Mouse (Mus musculus) macrophage (primary cell): ENCODE data around the gene Zfp365. TPM values are rescaled to one million over a fixed set of nuclear protein-coding genes. Genes with fewer than 3 reads are reported as not detected.

Experiments used
- H3K27ac ChIP-seq: fragments of 350-480 bp; formaldehyde crosslinking; 2 replicates; pipeline ENCODE4 v1.9.0; 2021
- H3K36me3 ChIP-seq: fragments of 350-480 bp; formaldehyde crosslinking; 2 replicates; pipeline ENCODE4 v1.9.0; 2021; ENCODE audit errors: inconsistent target
- H3K4me3 ChIP-seq: fragments of 350-480 bp; formaldehyde crosslinking; 2 replicates; pipeline ENCODE4 v1.9.0; 2021; ENCODE audit errors: inconsistent target
- H3K79me2 ChIP-seq: fragments of 350-480 bp; formaldehyde crosslinking; 2 replicates; pipeline ENCODE4 v1.9.0; 2021; ENCODE audit errors: inconsistent target
- WGBS: methylation state at CpG from one replicate; pipeline ENCODE4 v1.1.7; 2026; ENCODE audit warnings: inconsistent platforms; ENCODE audit not compliant: missing documents; 5-methylcytosine and 5-hydroxymethylcytosine counted together
- polyA plus RNA-seq: library from polyadenylated mRNA; stranded (reverse); fragments of 250-400 nt; gene quantifications from 3 replicates; pipeline ENCODE4 v1.2.4, GENCODE M21; 2018; ENCODE audit warnings: inconsistent platforms

Zfp365 gene
- polyA plus RNA-seq, 1 experiment from 2014 or later = 0.06 TPM

- no peak overlapping the region for H3K4me3 ChIP-seq
- no peaks in the 10 kb centered on the region for H3K79me2 ChIP-seq
- WGBS = 90% methylated on average over 4 of the region's 4 CpGs
- H3K36me3 ChIP-seq = no peaks in the 10 kb centered on the region
- H3K27ac ChIP-seq = no peak overlapping the region
Observed at GRCm38 (mm10) chr10:67919706-67920105, 7.2 kb upstream of the Zfp365 start.

DNA sequence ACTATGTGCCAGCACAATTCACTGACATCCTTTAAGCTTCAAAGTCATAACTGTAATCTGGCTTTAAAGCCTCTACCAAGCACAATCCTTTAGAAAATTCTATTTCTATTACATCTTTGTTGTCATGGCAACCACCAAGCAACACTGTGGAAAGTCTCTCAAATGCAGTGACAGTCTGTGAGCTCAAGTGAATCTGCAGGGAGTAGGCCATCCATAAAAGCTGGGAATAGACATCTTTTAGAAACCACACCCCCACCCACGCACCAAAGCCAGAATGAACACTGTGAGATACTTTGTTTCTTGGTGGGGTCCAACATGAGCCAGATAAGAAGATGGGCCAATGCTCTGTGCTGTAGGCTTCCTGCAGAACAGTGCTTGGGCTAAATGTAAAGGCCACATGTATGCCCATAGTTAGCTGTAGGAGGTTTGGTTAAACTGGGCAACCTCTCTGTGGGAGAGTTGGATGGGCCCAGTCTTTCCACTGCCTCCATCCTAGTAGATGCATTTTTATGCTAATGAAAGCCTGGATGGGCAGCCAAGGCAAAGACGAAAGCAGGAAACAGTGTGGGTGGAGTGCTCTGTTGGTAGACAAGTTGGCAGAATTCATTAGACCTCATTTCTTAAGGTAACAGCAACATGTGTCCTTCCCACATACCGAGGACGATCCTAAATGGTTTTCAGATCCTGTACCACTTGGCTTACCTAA is 5.9 kb upstream of the Zfp365 start:
- no peaks in the 10 kb centered on the region for H3K36me3 ChIP-seq
- no peaks in the 10 kb centered on the region for H3K79me2 ChIP-seq
- no peak overlapping the region for H3K4me3 ChIP-seq
- WGBS = 83% methylated on average over 4 of the region's 4 CpGs
- H3K27ac ChIP-seq = no peak overlapping the region

DNA sequence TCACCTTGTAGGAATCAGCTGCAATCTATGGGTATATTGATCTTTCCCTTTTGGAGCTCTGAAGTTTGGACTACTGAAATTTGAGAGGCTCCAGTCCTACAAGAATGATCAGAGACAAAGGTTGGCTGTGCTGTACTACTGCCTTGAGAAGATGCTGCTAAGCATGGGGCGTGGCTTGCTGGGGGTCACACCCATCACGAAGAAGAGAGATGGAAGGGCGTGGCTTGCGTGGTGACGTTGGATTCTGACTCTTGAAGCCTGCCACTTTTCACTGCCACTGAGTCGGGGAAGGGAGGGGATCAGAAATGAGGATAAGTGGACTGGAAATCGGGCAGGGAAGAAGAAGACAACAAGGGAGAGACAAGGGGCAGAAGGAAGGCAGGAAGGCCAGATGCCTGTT is 4.9 kb upstream of the Zfp365 start:
- WGBS = 83% methylated on average over 7 of the region's 7 CpGs
- H3K27ac ChIP-seq = no peak overlapping the region
- H3K79me2 ChIP-seq = no peaks in the 10 kb centered on the region
- no peaks in the 10 kb centered on the region for H3K36me3 ChIP-seq
- H3K4me3 ChIP-seq = no peak overlapping the region

GRCm38 (mm10) chr10:67911447-67912336 is 770 bp downstream of the Zfp365 start:
- Histone ChIP-seq H3K4me3 (no peak overlapping the region), H3K27ac (no peak overlapping the region), H3K79me2 (no peaks in the 10 kb centered on the region), H3K36me3 (no peaks in the 10 kb centered on the region)
- WGBS = 25% methylated on average over 32 of the region's 33 CpGs

DNA sequence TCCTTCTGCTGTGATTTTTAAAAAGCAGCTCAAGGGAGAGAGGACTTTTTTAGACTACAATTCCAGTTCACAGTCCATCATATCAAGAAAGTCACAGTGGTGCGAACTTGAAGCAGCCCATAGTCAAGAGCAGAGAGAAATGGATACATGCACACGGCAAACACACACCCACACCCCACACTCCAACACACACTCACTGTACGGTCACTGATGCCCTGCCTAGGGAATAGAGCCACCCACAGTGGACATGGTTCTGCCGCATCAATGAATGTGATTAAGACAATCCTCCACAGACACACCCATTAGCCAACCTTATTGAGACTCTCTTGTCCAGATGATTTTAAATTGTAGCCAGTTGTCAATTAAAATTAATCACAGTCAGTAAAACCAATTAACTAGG is 4.5 kb downstream of the Zfp365 start:
- Histone ChIP-seq H3K27ac (no peak overlapping the region), H3K36me3 (no peaks in the 10 kb centered on the region), H3K79me2 (no peaks in the 10 kb centered on the region), H3K4me3 (no peak overlapping the region)
- WGBS = 96% methylated on average over 4 of the region's 4 CpGs

DNA sequence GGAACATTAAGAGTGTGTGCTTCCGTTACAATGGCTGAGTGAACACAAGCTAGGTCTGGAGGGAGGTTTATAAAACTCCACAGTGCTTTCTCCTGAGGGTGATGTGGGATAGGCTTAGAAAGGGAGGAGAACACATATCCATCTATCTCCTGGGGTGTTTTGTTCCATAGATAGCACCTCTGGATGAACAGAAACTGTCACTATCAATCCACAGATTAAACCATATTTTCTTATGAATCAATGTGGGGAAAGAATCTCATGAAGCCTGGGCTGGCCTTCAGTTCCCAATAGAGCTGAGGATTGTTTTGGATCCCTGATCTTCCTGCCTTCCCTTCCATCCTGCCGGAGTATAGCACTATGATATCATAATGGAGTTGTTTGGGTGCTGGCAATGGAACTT is 5.5 kb downstream of the Zfp365 start:
- Histone ChIP-seq H3K36me3 (no peaks in the 10 kb centered on the region), H3K79me2 (no peaks in the 10 kb centered on the region), H3K4me3 (no peak overlapping the region), H3K27ac (no peak overlapping the region)
- 85% methylated on average over 2 of the region's 2 CpGs for WGBS

GRCm38 (mm10) chr10:67906063-67906462 is 6.4 kb downstream of the Zfp365 start:
- 91% methylated on average over 4 of the region's 4 CpGs for WGBS

DNA sequence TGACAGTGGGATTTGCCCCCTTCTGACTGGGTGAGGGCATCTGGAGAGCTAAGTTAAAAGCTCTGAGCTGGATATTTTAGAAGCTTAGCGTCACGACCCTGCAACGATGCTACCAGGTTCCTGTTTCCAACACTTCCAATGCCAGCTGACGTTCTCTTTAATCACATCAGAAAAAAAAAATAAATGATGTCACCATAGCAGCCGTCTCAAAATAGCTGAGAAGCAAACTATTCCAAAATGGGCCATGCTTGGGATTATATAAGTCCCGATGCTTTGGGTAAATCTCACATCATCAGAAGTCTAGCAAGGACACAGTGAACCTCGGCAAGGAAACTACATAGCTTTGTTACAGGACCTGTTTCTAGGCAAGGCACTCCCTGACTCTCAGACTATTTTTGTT is 9.1 kb downstream of the Zfp365 start:
- Histone ChIP-seq H3K4me3 (no peak overlapping the region), H3K27ac (no peak overlapping the region), H3K36me3 (no peaks in the 10 kb centered on the region), H3K79me2 (no peaks in the 10 kb centered on the region)
- WGBS = 88% methylated on average over 7 of the region's 7 CpGs

More at GRCm38 (mm10) chr10:67906063-67906462, 6.4 kb downstream of the Zfp365 start:
- H3K27ac ChIP-seq = no peak overlapping the region
- no peaks in the 10 kb centered on the region for H3K79me2 ChIP-seq
- no peaks in the 10 kb centered on the region for H3K36me3 ChIP-seq
- no peak overlapping the region for H3K4me3 ChIP-seq

DNA sequence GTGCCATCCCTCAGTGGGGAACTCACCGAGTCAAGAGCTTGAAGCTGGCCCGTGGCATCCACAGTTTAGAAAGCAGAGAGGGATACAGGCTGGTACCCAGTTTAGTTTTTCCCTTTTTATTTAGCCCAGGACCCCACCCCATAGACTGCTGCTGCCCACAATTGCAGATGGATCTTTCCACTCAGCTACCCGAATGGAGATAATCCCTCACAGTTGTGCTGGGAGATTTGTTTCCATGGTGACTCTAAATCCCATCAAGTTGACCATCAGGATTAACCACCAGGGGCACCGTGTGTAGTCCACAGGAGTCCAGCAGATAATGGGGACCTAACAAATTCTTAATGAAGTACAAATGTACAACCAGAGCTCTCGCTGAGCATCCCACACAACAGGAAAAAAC is 11.3 kb downstream of the Zfp365 start:
- no peaks in the 10 kb centered on the region for H3K36me3 ChIP-seq
- H3K27ac ChIP-seq = no peak overlapping the region
- H3K79me2 ChIP-seq = no peaks in the 10 kb centered on the region
- H3K4me3 ChIP-seq = no peak overlapping the region
- 96% methylated on average over 5 of the region's 5 CpGs for WGBS

DNA sequence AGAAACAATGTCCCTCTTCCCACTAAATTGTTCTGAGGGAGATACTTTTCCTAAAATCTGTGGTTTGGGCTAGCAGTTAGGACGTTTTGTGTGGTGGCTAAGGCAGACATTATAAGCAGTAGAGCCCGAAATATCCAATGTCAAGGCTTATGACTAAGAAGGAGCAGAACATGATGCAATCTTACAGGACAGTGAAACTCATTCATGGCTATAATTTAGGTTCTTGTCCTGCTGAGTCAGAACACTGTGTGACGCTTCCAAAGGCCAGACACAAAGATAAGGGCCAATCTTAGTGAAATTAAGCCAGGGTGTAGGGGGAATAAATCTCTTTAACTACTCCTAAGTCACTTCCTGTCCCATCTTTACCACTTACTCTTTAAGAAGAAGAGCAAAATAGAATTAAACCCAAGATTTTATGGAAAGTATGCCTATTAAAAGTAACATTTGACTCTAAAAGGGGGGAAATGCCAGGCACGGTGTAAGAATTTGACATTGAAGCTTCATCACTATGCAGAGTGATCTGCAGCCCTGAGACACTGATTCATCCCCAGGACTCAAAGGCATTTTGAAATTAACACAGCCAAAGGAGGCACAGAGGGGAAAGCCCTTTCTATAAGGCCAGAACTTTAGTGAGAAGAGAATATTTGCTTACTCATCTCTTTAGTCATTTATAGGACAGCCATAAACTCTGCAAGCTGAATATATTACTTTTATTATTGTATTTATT is 13.3 kb downstream of the Zfp365 start:
- H3K79me2 ChIP-seq = no peaks in the 10 kb centered on the region
- no peak overlapping the region for H3K27ac ChIP-seq
- no peaks in the 10 kb centered on the region for H3K36me3 ChIP-seq
- H3K4me3 ChIP-seq = no peak overlapping the region
- 66% methylated on average over 4 of the region's 4 CpGs for WGBS

DNA sequence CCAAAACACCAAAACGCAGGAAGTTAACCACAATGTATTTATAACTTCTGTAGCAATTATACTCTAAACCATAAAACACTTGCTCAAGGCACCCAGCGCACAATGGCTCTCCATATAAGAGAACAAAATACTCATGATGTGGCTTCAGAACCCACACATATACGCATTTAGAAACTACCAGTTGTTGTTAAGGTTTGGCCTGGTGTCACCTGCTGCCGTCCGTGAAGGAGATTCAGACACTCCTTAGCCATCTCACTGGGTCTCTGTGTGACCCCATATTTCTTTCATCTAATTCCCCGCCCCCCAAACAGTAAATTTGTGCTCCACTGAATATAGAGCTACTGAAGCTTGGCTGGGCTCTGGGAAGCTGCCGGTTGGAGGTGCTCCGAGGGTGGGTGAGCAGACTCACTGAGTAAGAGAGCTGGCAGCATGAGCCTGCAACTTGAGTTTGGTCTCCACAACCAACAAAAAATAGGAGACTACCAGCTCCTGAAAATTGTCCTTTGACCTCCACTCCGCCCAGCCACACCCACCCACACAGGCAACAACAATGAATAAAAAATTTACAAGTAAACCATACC is 14.0 kb downstream of the Zfp365 start:
- Histone ChIP-seq H3K27ac (no peak overlapping the region), H3K4me3 (no peak overlapping the region), H3K36me3 (no peaks in the 10 kb centered on the region), H3K79me2 (no peaks in the 10 kb centered on the region)
- WGBS = 96% methylated on average over 8 of the region's 9 CpGs

GRCm38 (mm10) chr10:67897281-67897680 is 15.2 kb downstream of the Zfp365 start:
- H3K27ac ChIP-seq = no peak overlapping the region
- 95% methylated on average over 6 of the region's 6 CpGs for WGBS
- no peaks in the 10 kb centered on the region for H3K79me2 ChIP-seq
- H3K36me3 ChIP-seq = no peaks in the 10 kb centered on the region
- H3K4me3 ChIP-seq = no peak overlapping the region

DNA sequence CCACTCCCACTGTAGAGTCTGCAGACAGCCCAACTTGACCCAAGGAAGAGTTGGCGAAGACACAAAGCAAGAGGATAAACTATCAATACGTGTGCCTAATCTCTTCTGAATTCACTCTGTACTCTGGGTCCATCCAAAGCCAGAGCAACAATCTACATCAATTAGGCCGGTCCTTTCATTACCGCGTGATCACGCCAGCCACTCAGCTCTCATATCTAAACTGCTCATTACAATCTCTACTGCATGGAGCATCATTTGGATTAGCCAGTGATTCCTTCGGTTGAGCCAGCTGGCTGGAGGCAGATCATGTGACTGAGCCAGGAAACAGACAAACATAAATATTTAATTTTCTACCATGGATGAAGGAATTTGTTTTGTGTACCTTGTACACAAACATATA is 17.8 kb downstream of the Zfp365 start:
- no peaks in the 10 kb centered on the region for H3K79me2 ChIP-seq
- 96% methylated on average over 7 of the region's 7 CpGs for WGBS
- no peaks in the 10 kb centered on the region for H3K36me3 ChIP-seq
- H3K4me3 ChIP-seq = no peak overlapping the region
- H3K27ac ChIP-seq = no peak overlapping the region

DNA sequence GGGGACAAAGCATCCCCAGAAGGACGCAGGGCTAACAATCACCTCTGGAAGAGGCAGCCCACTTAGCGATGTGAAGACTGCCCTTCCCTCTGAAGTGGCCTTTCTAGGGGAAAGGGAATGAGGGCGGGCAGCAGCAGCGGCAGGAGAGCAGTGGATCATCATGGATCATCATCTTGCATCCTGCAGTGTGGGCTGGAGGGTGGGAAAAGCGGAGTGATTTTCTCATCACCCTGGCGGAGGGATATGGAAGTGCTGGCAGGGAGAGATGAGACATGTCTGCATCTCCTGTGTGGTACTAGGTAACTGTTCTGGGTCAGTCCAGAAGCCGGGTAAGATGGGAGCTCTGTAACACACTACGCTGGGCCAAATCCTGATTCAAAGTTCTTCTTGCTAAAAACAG is 18.4 kb downstream of the Zfp365 start:
- Histone ChIP-seq H3K27ac (no peak overlapping the region), H3K36me3 (no peaks in the 10 kb centered on the region), H3K79me2 (no peaks in the 10 kb centered on the region), H3K4me3 (no peak overlapping the region)
- 83% methylated on average over 8 of the region's 8 CpGs for WGBS
